Comparison of ENCODE assay signal across 8 mouse cellular contexts in the genomic region with DNA sequence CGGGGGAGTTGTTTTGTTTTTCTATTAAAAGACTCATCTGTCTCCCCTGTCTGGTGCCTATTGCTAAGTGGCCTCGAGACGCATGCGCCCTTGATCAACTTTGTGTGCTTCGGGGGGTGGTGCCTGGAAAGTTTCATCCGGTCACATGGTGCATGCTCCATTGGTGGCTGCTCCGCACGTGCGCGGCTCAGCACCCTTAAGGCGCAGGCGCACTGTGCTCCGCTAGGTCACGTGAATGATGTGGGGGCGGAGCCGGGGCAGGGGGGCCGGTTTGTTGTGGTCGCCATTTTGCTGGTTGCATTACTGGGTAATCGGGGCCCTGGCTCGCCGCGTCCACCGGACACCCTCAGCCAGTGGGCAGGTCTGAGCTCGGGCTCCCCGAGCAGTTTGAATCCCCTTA. TPM values are rescaled to one million over a fixed set of nuclear protein-coding genes. Genes with fewer than 3 reads are reported as not detected.
DNase-seq lines count a peak whose midpoint lies in the region; ATAC-seq and TF ChIP-seq lines count a peak whose summit lies in the region.

A gene (plus strand): TSS at position 242 of the 400 bp plus-strand sequence.

- peaks cover 72% of the 10 kb centered on the region for H3K36me3 ChIP-seq in lung, embryonic 14.5 days (ENCODE audit: insufficient read depth)

- no peaks in the 10 kb centered on the region for H3K9me3 ChIP-seq in lung, embryonic 14.5 days (ENCODE audit: low read depth, low read length)

- peak; percentile 89 for ATAC-seq in frontal cortex, adult (ENCODE audit: low TSS enrichment)
- ATAC-seq in hematopoietic stem cell, adult 5-6 weeks (replicated peaks in 1 of 2; ENCODE audit: insufficient read depth in 1 of 2, low FRiP score in 2 of 2, low TSS enrichment in 1 of 2, low read depth in 1 of 2, poor library complexity in 2 of 2, severe bottlenecking in 2 of 2) = peak; percentile 85 to 86
- peak; percentile 90 for ATAC-seq in lung, embryonic 14.5 days (ENCODE audit: insufficient read depth)
- ATAC-seq in neutrophil, adult 5-6 weeks (ENCODE audit: extremely low read depth, insufficient number of reproducible peaks, low FRiP score, poor library complexity, severe bottlenecking) = peak; percentile 80

- peak within 1 kb of the TSS; percentile 91 for H3K27ac ChIP-seq in lung, embryonic 14.5 days (ENCODE audit: low read depth)

- peak; percentile 99 for DNase-seq in NIH3T3 (ENCODE audit: low read depth)
- peak; percentile 98 for DNase-seq in cerebellum, adult 9-11 months
- peak; percentile 98 for DNase-seq in layer of hippocampus, adult 8-10 months (ENCODE audit: low spot score in 2 of 2)
- DNase-seq in lung, embryonic 14.5 days = peak; percentile 99
- DNase-seq in testis, postnatal 14 days (ENCODE audit: low spot score) = peak; percentile 98

- H3K27me3 ChIP-seq in lung, embryonic 14.5 days (ENCODE audit: insufficient read depth, low read length) = no peaks in the 10 kb centered on the region

- peak within 1 kb of the TSS; percentile 85 for H3K9ac ChIP-seq in lung, embryonic 14.5 days

- 1% methylated on average over 25 of the region's 25 CpGs for WGBS in lung, embryonic 14.5 days

- H3K4me2 ChIP-seq in lung, embryonic 14.5 days = peak within 1 kb of the TSS; percentile 92

- TF ChIP-seq CTCF in lung, embryonic 14.5 days (IDR thresholded peaks at IDR 0.05; ENCODE audit: low read depth) = no peak

- peaks cover 6% of the 10 kb centered on the region; the same call in 1 of the 2 replicates for H3K4me1 ChIP-seq in lung, embryonic 14.5 days (ENCODE audit: insufficient read depth)

- H3K4me3 ChIP-seq in lung, embryonic 14.5 days (ENCODE audit: low read depth, low read length) = peak within 1 kb of the TSS; percentile 98

RNA-seq across cellular contexts. Expression of the gene that starts here (rescaled TPM):
- total RNA-seq in hematopoietic stem cell, adult 5-6 weeks (2017) = 4.7 and 6.1 TPM in 2 replicates
- 10 to 100 TPM; 39.6 to 52.5 (median 46.4) TPM for total RNA-seq in layer of hippocampus, adult 8-10 months (2022)
- 13.2 and 14.4 TPM in 2 replicates for polyA plus RNA-seq in lung, embryonic 14.5 days (2014; fragmentation: Nextera tagmentation; extraction: Ambion mirVana)
- 11.5 and 13.2 TPM in 2 replicates for total RNA-seq in neutrophil, adult 5-6 weeks (2017)

Comparison
In these comparisons a context has a peak if more than half of its experiments do, and no peak if none do; other contexts are left out.
1. Peak in every context shown above with its lines: DNase-seq, ATAC-seq, H3K4me3 ChIP-seq and H3K27ac ChIP-seq.